Mouse (Mus musculus): Measurements from ENCODE around the gene Exd2. TPM values are rescaled to one million over a fixed set of nuclear protein-coding genes. Genes with fewer than 3 reads are reported as not detected.

Gene Exd2
- polyA plus RNA-seq, 1 experiment from 2014 or later: 6.6 TPM

Other genes with a start within 250 kb of the Exd2 start
- 7.3 and 8.6 TPM in 2 replicates for gene Actn1, start 202.7 kb upstream of the Exd2 start, polyA plus RNA-seq (2015; fragmentation: Nextera tagmentation; extraction: Ambion mirVana)
- gene Dcaf5, start 26.5 kb upstream of the Exd2 start, polyA plus RNA-seq (2015; fragmentation: Nextera tagmentation; extraction: Ambion mirVana): 2.5 and 2.6 TPM in 2 replicates
- gene Galnt16, start 55.2 kb downstream of the Exd2 start, polyA plus RNA-seq (2015; fragmentation: Nextera tagmentation; extraction: Ambion mirVana): 0.20 and 0.42 TPM in 2 replicates
- 9.5 and 13.0 TPM in 2 replicates for gene Slc39a9, start 180.8 kb downstream of the Exd2 start, polyA plus RNA-seq (2015; fragmentation: Nextera tagmentation; extraction: Ambion mirVana)
- 170 and 193 TPM in 2 replicates for gene Erh, start 181.2 kb downstream of the Exd2 start, polyA plus RNA-seq (2015; fragmentation: Nextera tagmentation; extraction: Ambion mirVana)
- gene Plekhd1, start 229.5 kb downstream of the Exd2 start, polyA plus RNA-seq (2015; fragmentation: Nextera tagmentation; extraction: Ambion mirVana): 0.14 and 0.35 TPM in 2 replicates

Measured in liver, embryonic 13.5 days (tissue).